Mouse (Mus musculus): ENCODE measurements around the gene Xkrx.
"Not testable (repeated sequence)": the region's sequence is repeated elsewhere in the genome, so short reads cannot be mapped to it uniquely, and the experiment has no call there.

The Xkrx gene

GRCm38 (mm10) chrX:134162043-134162720, at the start of gene Xkrx:
Xkrx (minus strand) TSS chrX:134162076.
- DNase-seq = peak; percentile 80

GRCm38 (mm10) chrX:134211151-134211642, 49.3 kb upstream of the Xkrx start:
- DNase-seq = no peak

- no peak for DNase-seq
These were observed 46.6 kb upstream of the Xkrx start for GRCm38 (mm10) chrX:134208491-134208890.

- DNase-seq = not testable (repeated sequence)
These were observed 25.3 kb upstream of the Xkrx start, which contains the start of gene Arl13a for GRCm38 (mm10) chrX:134187201-134187600. Arl13a (plus strand) TSS chrX:134187501.

GRCm38 (mm10) chrX:134174699-134175098, 12.8 kb upstream of the Xkrx start:
- DNase-seq = no peak

GRCm38 (mm10) chrX:134170584-134170983, 8.7 kb upstream of the Xkrx start:
- no peak for DNase-seq

GRCm38 (mm10) chrX:134163484-134163883, 1.6 kb upstream of the Xkrx start:
- peak; percentile 88 for DNase-seq

GRCm38 (mm10) chrX:134162826-134163225, 950 bp upstream of the Xkrx start:
- peak; percentile 82 for DNase-seq

GRCm38 (mm10) chrX:134160442-134160841, 1.4 kb downstream of the Xkrx start:
- no peak for DNase-seq

- DNase-seq = no peak
These were observed 3.7 kb downstream of the Xkrx start for GRCm38 (mm10) chrX:134158151-134158550.

GRCm38 (mm10) chrX:134141986-134142385, 19.9 kb downstream of the Xkrx start:
- no peak for DNase-seq

- no peak for DNase-seq
These were observed 20.3 kb downstream of the Xkrx start for GRCm38 (mm10) chrX:134141551-134141950.

GRCm38 (mm10) chrX:134140024-134140423, 21.9 kb downstream of the Xkrx start:
- DNase-seq = no peak

GRCm38 (mm10) chrX:134133821-134134220, 28.1 kb downstream of the Xkrx start:
- no peak for DNase-seq

- DNase-seq = no peak
These were observed 29.6 kb downstream of the Xkrx start for GRCm38 (mm10) chrX:134132295-134132694.

- no peak for DNase-seq
These were observed 33.3 kb downstream of the Xkrx start for GRCm38 (mm10) chrX:134128549-134128948.

- no peak for DNase-seq
These were observed 45.5 kb downstream of the Xkrx start for GRCm38 (mm10) chrX:134116417-134116816.

GRCm38 (mm10) chrX:134111767-134112166, 50.1 kb downstream of the Xkrx start:
- DNase-seq = no peak

GRCm38 (mm10) chrX:134102641-134103040, 59.2 kb downstream of the Xkrx start:
- no peak for DNase-seq

Measured in heart, adult 11 months (tissue).